Mouse (Mus musculus) ovary, adult 10 weeks (tissue): ENCODE data around the gene Ptpn1. TPM values are rescaled to one million over a fixed set of nuclear protein-coding genes. Genes with fewer than 3 reads are reported as not detected.

Experiments used
- polyA plus RNA-seq: library from polyadenylated mRNA; stranded (reverse); fragments of 350-450 nt; fragmentation: Illumina TruSeq; extraction: RNeasy Lipid Tissue Mini Kit (QIAGEN cat#74804); gene quantifications from one replicate; pipeline ENCODE4 v1.2.3, GENCODE M21; 2014

Ptpn1 gene
- 44.7 TPM for polyA plus RNA-seq

DNA sequence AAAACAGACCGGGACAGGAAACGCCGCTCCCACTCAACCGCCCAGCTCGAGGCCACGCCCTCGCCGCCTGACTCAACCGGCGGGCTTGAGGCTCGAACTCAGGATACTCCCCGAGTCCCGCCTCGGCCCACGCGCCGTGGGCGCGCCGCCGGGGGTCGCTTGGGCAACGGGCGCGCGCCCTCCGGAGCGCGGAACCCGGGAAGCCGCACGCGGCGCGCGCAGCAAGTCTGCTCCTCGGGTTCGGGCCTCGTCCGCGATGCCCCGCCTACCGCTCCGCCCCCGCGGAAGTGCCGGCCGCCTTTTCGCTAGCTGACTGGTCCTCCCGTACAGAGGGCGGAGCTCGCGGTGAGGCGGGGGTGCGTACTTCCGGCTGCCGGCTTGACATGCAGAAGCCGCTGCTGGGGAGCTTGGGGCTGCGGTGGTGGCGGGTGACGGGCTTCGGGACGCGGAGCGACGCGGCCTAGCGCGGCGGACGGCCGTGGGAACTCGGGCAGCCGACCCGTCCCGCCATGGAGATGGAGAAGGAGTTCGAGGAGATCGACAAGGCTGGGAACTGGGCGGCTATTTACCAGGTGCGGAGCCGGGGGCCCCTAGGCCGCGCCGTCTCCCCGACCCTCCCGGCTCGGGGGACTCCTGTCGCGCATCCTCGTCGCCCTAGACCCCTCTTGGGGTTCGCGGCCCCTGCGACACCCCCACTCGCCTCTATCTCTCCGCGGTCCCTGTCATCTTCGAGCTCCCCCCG lies at the start of gene Ptpn1:
Gene Ptpn1, plus strand, starts transcription at position 73 of the 742 bp plus-strand sequence.

GRCm38 (mm10) chr2:168009936-168010668 lies 78.2 kb downstream of the Ptpn1 start, which contains the start of gene Ripor3:
Gene Ripor3 (minus strand): TSS chr2:168010618.

Other genes with a start within 250 kb of the Ptpn1 start
- 20.0 TPM for gene Cebpb, start 243.1 kb upstream of the Ptpn1 start, polyA plus RNA-seq
- gene Tmem189, start 242.2 kb upstream of the Ptpn1 start, polyA plus RNA-seq, result 4.0 TPM
- gene Ripor3, start 78.6 kb downstream of the Ptpn1 start, polyA plus RNA-seq, result not detected
- 4.5 TPM for gene Pard6b, start 148.9 kb downstream of the Ptpn1 start, polyA plus RNA-seq